Mouse (Mus musculus) CD8-positive naive resting alpha-beta T cell, adult 57 days (primary cell): ENCODE data around the gene Mybl2. TPM values are rescaled to one million over a fixed set of nuclear protein-coding genes. Genes with fewer than 3 reads are reported as not detected.

Source experiments
- total RNA-seq: library from RNA; stranded (reverse); gene quantifications from one replicate; pipeline ENCODE4 v1.2.4, GENCODE M21; 2023

Gene Mybl2
- total RNA-seq = 5.9 TPM

GRCm38 (mm10) chr2:163054335-163054840, at the start of gene Mybl2:
TSS of gene Mybl2 (plus strand) at chr2:163054687.

GRCm38 (mm10) chr2:163016916-163017743, 37.4 kb upstream of the Mybl2 start, which contains the start of gene Ift52:
TSS of gene Ift52 (plus strand) at chr2:163017354.

DNA sequence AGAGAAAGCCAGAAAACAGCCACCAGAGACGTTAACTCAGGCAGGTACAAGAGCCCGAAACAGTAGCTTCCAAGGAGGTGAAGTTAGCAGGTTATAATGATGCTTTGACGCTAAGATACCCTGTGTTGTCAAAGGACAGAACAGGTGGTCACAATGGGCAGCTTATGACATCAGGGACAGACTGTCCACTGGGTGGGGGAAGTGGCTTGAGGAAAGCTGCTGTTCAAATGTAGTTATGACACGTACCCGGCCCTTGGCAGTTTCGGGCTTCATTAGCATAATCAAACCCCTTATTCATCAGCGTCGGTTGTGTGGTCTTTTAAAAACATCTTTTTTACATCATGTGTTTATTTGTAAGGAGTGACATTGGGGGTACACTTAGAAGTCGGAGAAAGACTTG, 33.2 kb downstream of the Mybl2 start, which contains the start of gene Gtsf1l:
Gtsf1l (minus strand) TSS at position 128 of the 400 bp plus-strand sequence.

Other genes starting within 250 kb of the Mybl2 start
- gene Srsf6, start 123.2 kb upstream of the Mybl2 start, total RNA-seq = 355 TPM
- not detected for gene L3mbtl1, start 111.2 kb upstream of the Mybl2 start, total RNA-seq
- gene Sgk2, start 67.4 kb upstream of the Mybl2 start, total RNA-seq = not detected
- 30.9 TPM for gene Ift52, start 37.3 kb upstream of the Mybl2 start, total RNA-seq
- gene Gtsf1l, start 33.2 kb downstream of the Mybl2 start, total RNA-seq = not detected
- gene Tox2, start 148.4 kb downstream of the Mybl2 start, total RNA-seq = not detected